Mouse (Mus musculus) lung, postnatal 10 days (tissue): ENCODE results near the gene Gm14214.

Source experiments
- DNase-seq: peaks from one replicate; pipeline ENCODE4 v3.0.0; 2021

The Gm14214 gene

GRCm38 (mm10) chr2:154723473-154723872 lies 46.4 kb downstream of the Gm14214 start:
- DNase-seq, result peak; percentile 18

- DNase-seq, result no peak
Observed at GRCm38 (mm10) chr2:154720315-154720714, 49.5 kb downstream of the Gm14214 start.
